Mouse (Mus musculus): ENCODE results near the gene Fosl2.
A peak's percentile ranks its signal among the peaks of the same experiment; 100 is the strongest.

The Fosl2 gene

GRCm38 (mm10) chr5:32182885-32183629 is 47.5 kb downstream of the Fosl2 start:
- no peak for DNase-seq

- no peak for DNase-seq
These were observed 52.1 kb downstream of the Fosl2 start for GRCm38 (mm10) chr5:32187717-32188116.

- no peak for DNase-seq
These were observed 55.7 kb downstream of the Fosl2 start for GRCm38 (mm10) chr5:32191259-32191658.

- no peak for DNase-seq
These were observed 56.6 kb downstream of the Fosl2 start for GRCm38 (mm10) chr5:32192016-32192845.

GRCm38 (mm10) chr5:32194236-32194635 is 58.6 kb downstream of the Fosl2 start:
- no peak for DNase-seq

- no peak for DNase-seq
These were observed 60.4 kb downstream of the Fosl2 start for GRCm38 (mm10) chr5:32195857-32196609.

- peak; percentile 67 to 70 for DNase-seq
These were observed 62.1 kb downstream of the Fosl2 start for GRCm38 (mm10) chr5:32197698-32198097.

GRCm38 (mm10) chr5:32199136-32199535 is 63.5 kb downstream of the Fosl2 start:
- peak in 1 of 2 experiments; percentile 15 for DNase-seq

- DNase-seq, result no peak
These were observed 64.0 kb downstream of the Fosl2 start for GRCm38 (mm10) chr5:32199594-32199993.

GRCm38 (mm10) chr5:32204653-32205052 is 69.1 kb downstream of the Fosl2 start:
- no peak for DNase-seq

- no peak for DNase-seq
These were observed 71.1 kb downstream of the Fosl2 start for GRCm38 (mm10) chr5:32206726-32207125.

Data from thymus, adult 18-20 months (tissue).